Mouse (Mus musculus): ENCODE results near the gene Trpv3.

GRCm38 (mm10) chr11:73230081-73230480 is 37.1 kb upstream of the Trpv3 start:
- TF ChIP-seq CTCF (IDR thresholded peaks at IDR 0.05; ENCODE audit: insufficient read depth, low read depth, low read length) (no peak), POLR2A (IDR thresholded peaks at IDR 0.05; ENCODE audit: insufficient read depth, low read depth, low read length) (no peak)

Measured in olfactory bulb, adult 2 months (tissue).